Mouse (Mus musculus) heart, embryonic 11.5 days (tissue): ENCODE measurements around the gene Fxyd3. TPM values are rescaled to one million over a fixed set of nuclear protein-coding genes. Genes with fewer than 3 reads are reported as not detected.
A peak's percentile ranks its signal among the peaks of the same experiment; 100 is the strongest.

Source experiments
- ATAC-seq: fragments of 200-750 bp; cut with Nextera tagmentation; replicated peaks from 2 replicates; pipeline ENCODE4 v1.8.0; 2017; ENCODE audit warnings: moderate library complexity; ENCODE audit not compliant: insufficient number of reproducible peaks, low FRiP score, low TSS enrichment
- H3K27ac ChIP-seq: fragments of 300-500 bp; sonication (generic); 2 replicates; pipeline ENCODE4 v1.5.1; 2014; ENCODE audit warnings: mild to moderate bottlenecking, low read depth, low read length
- H3K27me3 ChIP-seq: fragments of 300-500 bp; sonication (generic); 2 replicates; pipeline ENCODE4 v1.6.1; 2014; ENCODE audit warnings: mild to moderate bottlenecking, low read length, mixed read lengths; ENCODE audit not compliant: control insufficient read depth, insufficient read depth
- H3K36me3 ChIP-seq: fragments of 300-500 bp; sonication (generic); 2 replicates; pipeline ENCODE4 v1.6.1; 2014; ENCODE audit warnings: mild to moderate bottlenecking, low read length, moderate library complexity, mixed read lengths; ENCODE audit not compliant: control insufficient read depth, insufficient read depth
- H3K4me1 ChIP-seq: fragments of 300-500 bp; sonication (generic); 2 replicates; pipeline ENCODE4 v1.6.1; 2014; ENCODE audit warnings: low read length; ENCODE audit not compliant: control insufficient read depth, insufficient read depth
- H3K4me2 ChIP-seq: fragments of 300-500 bp; sonication (generic); 2 replicates; pipeline ENCODE4 v1.6.1; 2014; ENCODE audit warnings: mild to moderate bottlenecking, moderate library complexity
- H3K4me3 ChIP-seq: fragments of 300-500 bp; sonication (generic); 2 replicates; pipeline ENCODE4 v1.5.1; 2014; ENCODE audit warnings: low read depth, low read length
- H3K9ac ChIP-seq: fragments of 300-500 bp; sonication (generic); 2 replicates; pipeline ENCODE4 v1.6.1; 2014; ENCODE audit warnings: mild to moderate bottlenecking, low read depth, low read length, moderate library complexity
- H3K9me3 ChIP-seq: fragments of 300-500 bp; sonication (generic); replicated peaks from 2 replicates; pipeline ENCODE4 v1.6.1; 2016; ENCODE audit warnings: low read length; ENCODE audit not compliant: control insufficient read depth
- WGBS: fragments of 180-500 bp; shearing (Covaris S2); extraction: QIAGEN DNeasy Blood & Tissue Kit; methylation state at CpG from one replicate; pipeline ENCODE4 v1.1.7; 2014; ENCODE audit not compliant: insufficient replicate concordance; 5-methylcytosine and 5-hydroxymethylcytosine counted together
- polyA plus RNA-seq: library from polyadenylated mRNA; unstranded; fragments of >200 nt; fragmentation: Nextera tagmentation; extraction: Ambion mirVana; gene quantifications from 2 replicates; pipeline ENCODE4 v1.2.1, GENCODE M21; 2014

Fxyd3 gene
- polyA plus RNA-seq, 1 experiment from 2014 or later = 1.8 TPM

DNA sequence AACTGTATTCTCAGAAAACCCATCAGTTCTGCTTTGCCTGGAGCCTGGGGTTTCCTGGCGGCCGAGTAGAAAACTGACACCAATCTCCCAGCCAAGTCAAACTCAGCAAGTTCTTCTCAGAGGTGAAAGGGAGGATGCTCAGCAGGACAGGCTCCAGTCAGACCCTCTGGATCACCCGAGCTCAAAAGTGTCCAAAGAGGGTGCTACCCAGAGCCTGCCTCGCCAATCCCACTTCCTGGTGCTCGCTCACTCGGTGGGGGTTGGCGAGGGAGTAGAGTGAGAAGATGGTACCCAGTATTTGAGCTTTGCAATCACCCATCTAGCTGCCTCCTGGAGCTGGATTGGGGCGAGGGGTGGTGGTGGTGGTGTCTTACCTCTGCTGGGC is 35.5 kb downstream of the Fxyd3 start:
- Histone ChIP-seq H3K36me3 (no peaks in the 10 kb centered on the region), H3K9ac (no peak overlapping the region), H3K27me3 (peaks cover 52% of the 10 kb centered on the region), H3K4me2 (peak overlapping the region; percentile 60), H3K9me3 (no peaks in the 10 kb centered on the region), H3K4me3 (0 out of 2 replicates have a peak overlapping the region, but pooled peaks have one; percentile 34), H3K27ac (no peak overlapping the region), H3K4me1 (peaks cover 8% of the 10 kb centered on the region; the same call in 1 of the 2 replicates)
- WGBS = 32% methylated on average over 8 of the region's 8 CpGs
- no peak for ATAC-seq

DNA sequence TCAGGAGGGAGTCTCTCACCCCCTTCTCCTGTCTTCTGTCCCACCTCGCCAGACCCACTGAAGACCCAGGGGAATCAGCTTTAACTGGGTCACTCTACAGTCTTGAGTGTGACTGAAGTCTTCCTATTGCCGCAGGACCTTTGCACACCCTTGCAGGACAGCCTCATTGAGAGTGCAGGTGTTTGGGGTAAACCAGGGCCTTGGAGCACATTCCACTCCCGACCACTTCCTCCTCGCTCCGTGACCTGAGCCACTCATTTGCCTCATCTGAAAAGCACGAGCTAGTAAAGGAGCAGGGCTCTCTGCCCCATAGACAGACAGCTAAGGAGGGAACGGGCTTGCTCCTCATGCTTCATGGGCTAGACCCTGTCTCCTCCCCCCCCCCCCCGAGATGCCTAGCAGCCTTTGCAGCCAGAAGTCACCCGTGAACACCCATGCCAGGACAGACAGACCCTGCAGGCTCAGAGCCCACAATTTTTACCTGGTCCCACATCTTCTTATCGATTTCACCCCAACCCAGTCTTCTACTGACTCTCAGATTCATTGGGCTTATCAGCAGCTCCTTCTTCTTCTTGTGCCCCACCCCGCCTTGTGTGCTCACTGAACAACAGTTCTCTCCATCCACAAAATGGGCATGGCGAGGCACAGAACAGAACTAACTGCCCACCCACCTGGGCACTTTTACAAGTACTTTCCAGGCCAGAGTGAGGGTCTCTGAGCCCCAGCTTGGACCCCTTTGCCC is 36.1 kb downstream of the Fxyd3 start:
- no peak for ATAC-seq

DNA sequence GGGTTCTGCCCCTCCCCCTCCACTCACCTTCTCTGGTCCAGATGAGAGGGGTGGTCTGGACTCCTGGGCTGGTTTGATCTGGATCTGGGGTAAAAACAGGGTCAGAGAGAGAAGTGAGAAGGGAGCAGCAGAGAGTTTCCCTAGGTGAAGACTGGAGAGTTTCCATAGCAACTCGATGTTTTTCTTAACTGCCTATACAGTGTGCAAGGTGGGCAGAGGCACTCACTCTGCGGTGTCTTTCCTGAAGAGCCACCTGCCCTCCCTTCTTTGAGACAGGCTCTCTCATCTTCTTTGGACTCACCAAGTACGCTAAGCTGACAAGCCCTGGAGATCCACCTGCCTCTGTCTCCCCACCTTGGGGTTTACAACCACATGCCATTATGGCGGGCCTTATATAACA is 37.5 kb downstream of the Fxyd3 start:
- no peak overlapping the region for H3K4me2 ChIP-seq
- peaks cover 8% of the 10 kb centered on the region; the same call in 1 of the 2 replicates for H3K4me1 ChIP-seq
- H3K4me3 ChIP-seq = no peak overlapping the region
- no peak for ATAC-seq
- H3K27ac ChIP-seq = no peak overlapping the region
- 83% methylated on average over 4 of the region's 4 CpGs for WGBS
- H3K9ac ChIP-seq = no peak overlapping the region
- no peaks in the 10 kb centered on the region for H3K9me3 ChIP-seq
- H3K27me3 ChIP-seq = peaks cover 41% of the 10 kb centered on the region
- no peaks in the 10 kb centered on the region for H3K36me3 ChIP-seq

More for the DNA sequence above, 36.1 kb downstream of the Fxyd3 start:
- H3K4me3 ChIP-seq = no peak overlapping the region
- H3K9ac ChIP-seq = no peak overlapping the region
- H3K27me3 ChIP-seq = peaks cover 50% of the 10 kb centered on the region
- H3K27ac ChIP-seq = no peak overlapping the region
- no peaks in the 10 kb centered on the region for H3K9me3 ChIP-seq
- H3K4me2 ChIP-seq = no peak overlapping the region
- 72% methylated on average over 12 of the region's 12 CpGs for WGBS
- peaks cover 8% of the 10 kb centered on the region; the same call in 1 of the 2 replicates for H3K4me1 ChIP-seq
- H3K36me3 ChIP-seq = no peaks in the 10 kb centered on the region

DNA sequence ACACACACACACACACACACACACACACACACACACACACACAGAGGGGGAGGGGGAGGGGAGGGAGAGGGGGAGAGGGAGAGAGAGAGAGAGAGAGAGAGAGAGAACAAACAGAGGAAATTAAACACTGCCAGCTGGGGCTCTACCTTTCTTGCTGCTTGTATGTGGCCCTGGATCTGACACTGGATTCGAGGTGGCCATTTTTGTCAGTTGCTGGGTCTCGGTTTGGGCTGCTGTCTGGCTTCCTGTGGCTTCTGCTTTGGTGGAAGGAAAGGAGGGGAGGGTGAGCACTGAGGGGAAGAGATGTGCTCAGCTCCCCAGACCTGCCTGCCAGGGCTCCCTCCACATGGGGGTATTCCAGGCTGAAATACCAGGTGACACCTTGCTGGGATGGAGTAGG is 38.8 kb downstream of the Fxyd3 start:
- H3K9ac ChIP-seq = no peak overlapping the region
- WGBS = 58% methylated on average over 2 of the region's 2 CpGs
- H3K4me1 ChIP-seq = peaks cover 8% of the 10 kb centered on the region; the same call in 1 of the 2 replicates
- no peaks in the 10 kb centered on the region for H3K9me3 ChIP-seq
- peaks cover 29% of the 10 kb centered on the region for H3K27me3 ChIP-seq
- no peak overlapping the region for H3K4me3 ChIP-seq
- no peak overlapping the region for H3K27ac ChIP-seq
- H3K4me2 ChIP-seq = no peak overlapping the region
- H3K36me3 ChIP-seq = no peaks in the 10 kb centered on the region
- ATAC-seq = no peak

DNA sequence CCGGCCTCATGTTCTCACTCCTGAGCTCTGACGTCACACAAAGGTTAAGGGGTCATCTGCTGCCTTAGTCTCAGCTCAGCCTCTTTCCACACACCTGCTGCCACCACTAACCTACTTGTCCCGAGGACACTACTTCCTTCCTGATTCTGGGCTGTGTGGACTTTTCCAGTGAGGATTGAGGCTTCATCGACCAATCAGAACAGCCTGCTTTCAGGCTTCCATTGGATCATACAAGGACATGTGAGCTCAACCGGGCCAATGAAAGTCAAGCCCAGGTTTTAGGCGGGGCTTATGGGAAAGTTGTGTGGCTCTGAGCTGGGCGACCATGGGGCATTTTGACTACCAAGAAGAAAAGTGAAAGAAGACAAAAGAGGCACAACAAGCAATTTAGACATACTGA is 39.6 kb downstream of the Fxyd3 start:
- ATAC-seq = no peak
- no peak overlapping the region for H3K4me3 ChIP-seq
- WGBS = 76% methylated on average over 7 of the region's 7 CpGs
- peaks cover 22% of the 10 kb centered on the region for H3K27me3 ChIP-seq
- 0 out of 2 replicates have a peak, but pooled peaks cover 3% of the 10 kb centered on the region for H3K4me1 ChIP-seq
- no peak overlapping the region for H3K4me2 ChIP-seq
- H3K27ac ChIP-seq = no peak overlapping the region
- no peaks in the 10 kb centered on the region for H3K9me3 ChIP-seq
- H3K9ac ChIP-seq = no peak overlapping the region
- H3K36me3 ChIP-seq = no peaks in the 10 kb centered on the region

DNA sequence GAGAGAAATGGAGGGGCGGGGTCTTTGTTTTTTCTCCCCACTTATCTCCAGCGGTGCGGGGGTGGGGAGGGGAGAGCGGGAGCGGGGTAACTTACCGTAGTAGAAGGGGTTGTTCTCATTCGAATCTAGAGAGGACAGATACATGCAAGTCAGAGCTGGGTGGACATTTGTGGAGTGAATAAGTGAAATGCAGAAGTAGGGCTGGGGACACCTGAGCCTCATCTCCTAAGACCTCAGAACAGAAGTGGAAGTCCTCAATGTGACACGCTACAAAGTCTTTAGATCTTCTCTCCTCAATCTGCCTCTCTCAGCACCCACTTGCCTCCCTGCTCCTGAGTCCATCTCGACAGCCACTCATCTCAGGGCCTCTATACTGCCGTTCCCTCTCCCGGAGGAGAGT is 41.2 kb downstream of the Fxyd3 start:
- Histone ChIP-seq H3K4me1 (no peaks in the 10 kb centered on the region), H3K4me3 (no peak overlapping the region), H3K27me3 (peaks cover 6% of the 10 kb centered on the region), H3K27ac (no peak overlapping the region), H3K9me3 (no peaks in the 10 kb centered on the region), H3K4me2 (no peak overlapping the region), H3K36me3 (no peaks in the 10 kb centered on the region), H3K9ac (no peak overlapping the region)
- ATAC-seq = no peak
- WGBS = 63% methylated on average over 11 of the region's 11 CpGs

DNA sequence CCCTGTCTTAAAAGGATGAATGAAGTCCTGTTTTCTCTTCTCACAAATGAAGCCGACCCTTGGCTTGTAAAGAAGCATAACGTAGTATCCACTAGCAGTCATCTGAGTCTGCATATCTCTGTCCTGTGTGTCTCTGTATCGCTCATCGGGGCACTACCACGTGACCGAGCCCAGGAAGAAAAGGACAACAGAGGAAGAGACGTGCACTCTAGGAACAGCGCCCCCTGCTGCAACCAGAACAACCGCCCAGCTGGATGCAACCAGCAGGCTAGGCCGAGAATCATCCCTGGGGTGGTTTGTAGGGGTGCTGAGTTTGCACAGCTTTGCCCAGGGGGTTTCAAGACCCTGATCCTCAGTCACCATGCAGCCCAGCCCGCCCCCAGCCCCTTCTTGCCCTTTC is 41.7 kb downstream of the Fxyd3 start:
- Histone ChIP-seq H3K27ac (no peak overlapping the region), H3K4me3 (no peak overlapping the region), H3K9ac (no peak overlapping the region), H3K9me3 (no peaks in the 10 kb centered on the region), H3K36me3 (no peaks in the 10 kb centered on the region), H3K4me1 (no peaks in the 10 kb centered on the region), H3K27me3 (peaks cover 3% of the 10 kb centered on the region; the same call in 1 of the 2 replicates), H3K4me2 (no peak overlapping the region)
- 51% methylated on average over 11 of the region's 11 CpGs for WGBS
- no peak for ATAC-seq

DNA sequence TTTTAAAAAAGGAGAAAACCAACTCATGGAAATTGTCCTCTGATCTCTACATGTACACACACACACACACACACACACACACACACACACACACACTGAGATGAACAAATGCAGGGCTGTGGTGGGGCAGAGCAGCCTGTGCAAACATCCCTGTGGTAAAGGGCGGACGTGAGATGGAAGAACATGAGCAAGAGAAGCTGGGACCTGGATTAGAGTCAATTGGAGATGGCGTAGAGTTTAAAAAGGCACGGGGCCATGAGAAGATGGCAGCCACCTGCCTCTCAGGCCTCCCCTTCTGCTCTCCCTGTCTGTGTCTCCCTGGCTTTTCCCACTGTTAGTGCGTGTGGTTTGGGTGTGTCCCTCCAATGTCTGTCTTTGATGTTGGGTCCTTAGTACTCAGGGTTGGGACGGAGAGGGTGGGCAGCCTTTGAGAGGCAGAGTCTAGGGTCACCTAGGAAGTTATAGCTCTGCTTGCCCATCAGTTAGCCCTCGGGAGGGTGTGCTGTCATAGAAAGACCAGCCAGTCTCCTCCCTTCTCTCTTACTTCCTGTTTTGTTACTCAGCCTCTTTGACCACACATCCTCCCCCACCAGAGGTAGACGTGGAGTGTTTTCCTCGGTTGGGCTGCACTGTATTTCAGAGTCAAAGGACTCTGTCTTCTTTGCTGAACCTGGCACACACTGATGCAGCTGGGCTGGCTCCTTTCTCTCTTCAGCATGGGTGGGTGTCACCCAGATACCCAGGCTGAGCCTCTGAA is 42.9 kb downstream of the Fxyd3 start:
- WGBS = 55% methylated on average over 9 of the region's 9 CpGs
- H3K27me3 ChIP-seq = no peaks in the 10 kb centered on the region

More for the DNA sequence above, 42.9 kb downstream of the Fxyd3 start:
- Histone ChIP-seq H3K9ac (no peak overlapping the region), H3K4me1 (no peaks in the 10 kb centered on the region), H3K36me3 (no peaks in the 10 kb centered on the region), H3K27ac (no peak overlapping the region), H3K4me2 (no peak overlapping the region), H3K9me3 (no peaks in the 10 kb centered on the region), H3K4me3 (no peak overlapping the region)
- no peak for ATAC-seq
